Mouse (Mus musculus): ENCODE data around the gene Pfkfb3.

Pfkfb3 gene

GRCm38 (mm10) chr2:11553471-11554400 is at the start of gene Pfkfb3:
Pfkfb3 (minus strand) TSS chr2:11554077.
- peak; percentile 40 for DNase-seq (ENCODE audit: low spot score)

GRCm38 (mm10) chr2:11602506-11603489 is 48.9 kb upstream of the Pfkfb3 start:
- DNase-seq (ENCODE audit: low spot score), result peak; percentile 88

DNA sequence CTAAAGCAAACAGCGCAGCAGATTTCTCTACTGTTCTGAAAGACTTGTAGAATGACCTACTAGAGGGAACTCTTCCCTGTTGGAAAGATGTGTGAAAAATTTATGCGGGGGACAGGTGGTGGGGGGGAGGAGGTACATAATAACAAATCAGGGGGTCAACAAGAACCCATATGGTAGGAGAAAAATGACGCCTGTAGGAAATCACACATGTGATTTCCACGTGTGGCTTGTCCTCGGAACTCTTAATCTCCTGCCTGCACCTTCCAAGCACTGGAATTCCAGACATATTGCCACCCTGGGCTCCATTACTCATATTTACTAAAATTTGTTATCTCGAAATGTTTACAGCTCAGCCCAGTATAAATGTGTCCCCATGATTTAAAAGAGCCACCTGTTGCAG is 47.9 kb upstream of the Pfkfb3 start:
- DNase-seq (ENCODE audit: low spot score), result no peak

DNA sequence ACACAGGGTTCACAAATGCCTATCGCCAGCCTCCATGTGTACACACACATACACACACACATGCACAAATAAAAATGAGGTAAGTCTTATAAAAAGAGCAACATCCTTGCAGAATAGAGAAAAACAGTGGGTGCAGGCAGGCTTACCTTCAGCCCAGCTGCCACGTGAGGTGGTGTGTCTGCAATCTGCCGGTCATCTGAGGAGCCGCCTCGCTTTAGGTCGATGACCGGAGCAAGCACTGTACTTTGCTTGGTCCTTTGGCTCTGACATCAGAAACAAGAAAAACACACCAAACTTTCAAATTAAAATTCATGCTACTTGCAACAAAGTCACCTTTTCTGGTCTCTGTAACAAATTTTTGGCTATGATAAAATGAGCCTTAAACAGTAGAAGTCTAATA is 44.0 kb upstream of the Pfkfb3 start:
- no peak for DNase-seq (ENCODE audit: low spot score)

GRCm38 (mm10) chr2:11596690-11597089 is 42.8 kb upstream of the Pfkfb3 start:
- no peak for DNase-seq (ENCODE audit: low spot score)

GRCm38 (mm10) chr2:11587996-11588395 is 34.1 kb upstream of the Pfkfb3 start:
- no peak for DNase-seq (ENCODE audit: low spot score)

GRCm38 (mm10) chr2:11579399-11579798 is 25.5 kb upstream of the Pfkfb3 start:
- no peak for DNase-seq (ENCODE audit: low spot score)

DNA sequence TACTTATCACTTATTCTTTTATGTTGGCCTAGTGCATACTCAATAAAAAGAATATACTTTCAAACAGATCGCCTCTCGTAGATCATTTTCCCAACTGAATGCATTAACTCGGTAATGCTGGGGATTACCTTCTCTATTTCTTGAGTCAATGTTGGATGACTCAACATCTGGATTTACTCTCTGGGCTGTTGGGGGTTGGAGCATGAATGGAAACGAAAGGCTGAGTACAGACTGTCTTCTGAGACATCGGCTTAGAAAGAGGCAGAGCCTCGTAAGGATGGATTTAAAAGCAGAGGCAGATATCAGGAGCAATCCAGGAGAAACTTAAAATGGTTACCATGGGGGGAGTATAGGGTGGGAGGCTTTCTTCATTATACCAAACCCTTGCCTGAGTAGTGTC is 24.3 kb upstream of the Pfkfb3 start:
- DNase-seq (ENCODE audit: low spot score), result no peak

DNA sequence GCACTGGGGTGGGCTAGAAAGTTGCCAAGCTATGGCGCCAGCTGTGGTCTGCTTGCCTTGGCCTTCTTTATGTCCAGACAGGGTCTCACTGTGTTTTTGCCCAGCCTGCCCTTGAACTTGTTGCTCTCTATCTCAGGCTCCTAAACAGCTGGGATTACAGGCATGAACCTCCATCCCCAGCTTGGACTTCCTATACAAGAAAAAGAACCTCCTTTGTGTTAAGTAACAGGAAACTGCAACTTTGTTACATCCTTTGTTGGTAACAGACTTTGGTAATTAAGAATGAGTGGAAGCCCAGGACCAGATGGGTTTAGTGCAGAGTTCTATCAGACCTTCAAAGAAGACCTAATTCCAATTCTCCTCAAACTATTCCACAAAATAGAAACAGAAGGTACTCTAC is 19.8 kb upstream of the Pfkfb3 start:
- no peak for DNase-seq (ENCODE audit: low spot score)

GRCm38 (mm10) chr2:11571004-11571535 is 17.2 kb upstream of the Pfkfb3 start:
- no peak for DNase-seq (ENCODE audit: low spot score)

GRCm38 (mm10) chr2:11568471-11568870 is 14.6 kb upstream of the Pfkfb3 start:
- DNase-seq (ENCODE audit: low spot score), result no peak

DNA sequence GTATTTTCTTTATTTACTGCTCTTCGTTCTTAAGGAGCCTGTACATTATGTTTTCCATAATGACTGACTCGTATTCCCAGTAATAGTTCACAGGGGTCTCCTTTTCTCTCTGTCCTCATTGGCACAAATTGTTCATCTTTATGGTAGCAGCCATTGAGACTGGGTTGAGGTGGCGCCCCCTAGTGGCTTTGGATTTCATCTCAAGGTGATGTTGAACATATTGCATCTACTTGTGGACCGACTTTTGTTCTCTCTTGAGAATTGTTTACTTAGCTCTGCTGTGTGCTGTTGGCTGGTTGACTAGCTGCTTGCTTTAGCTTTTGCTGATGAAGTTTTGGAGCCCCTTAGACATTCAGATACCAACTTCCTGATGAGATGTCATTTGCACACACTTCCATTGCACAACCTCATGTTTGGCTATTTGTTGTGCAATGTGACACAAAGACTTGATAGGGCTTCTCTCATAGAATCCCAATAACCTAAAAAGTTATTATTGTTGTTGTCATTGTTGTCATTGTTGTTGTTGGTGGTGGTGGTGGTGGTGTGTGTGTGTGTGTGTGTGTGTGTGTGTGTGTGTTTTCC is 14.0 kb upstream of the Pfkfb3 start:
- DNase-seq (ENCODE audit: low spot score), result no peak

- no peak for DNase-seq (ENCODE audit: low spot score)
Measured at GRCm38 (mm10) chr2:11566898-11567297, 13.0 kb upstream of the Pfkfb3 start.

GRCm38 (mm10) chr2:11566241-11566640 is 12.4 kb upstream of the Pfkfb3 start:
- DNase-seq (ENCODE audit: low spot score), result no peak

- DNase-seq (ENCODE audit: low spot score), result no peak
Measured at GRCm38 (mm10) chr2:11564768-11565167, 10.9 kb upstream of the Pfkfb3 start.

DNA sequence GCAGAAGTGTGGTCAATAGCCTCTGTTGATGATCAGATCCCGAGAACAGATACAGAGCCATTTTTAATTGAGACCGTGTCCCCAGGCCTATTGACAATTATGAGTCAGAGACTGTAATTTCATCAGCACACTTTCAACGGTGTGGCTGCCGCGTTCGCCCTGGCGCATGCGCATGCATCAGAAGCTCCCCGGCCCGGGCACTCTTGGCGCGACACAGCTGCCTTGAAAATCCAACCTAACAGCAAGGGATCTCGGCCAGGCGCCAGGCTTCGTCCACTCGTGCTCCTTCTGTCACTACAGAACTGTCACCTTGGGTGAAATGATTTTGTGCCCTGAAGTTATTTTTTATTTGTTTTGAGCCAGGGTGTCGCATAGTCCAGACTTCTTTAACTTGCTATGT is 9.4 kb upstream of the Pfkfb3 start:
- DNase-seq (ENCODE audit: low spot score), result no peak

GRCm38 (mm10) chr2:11558654-11559053 is 4.8 kb upstream of the Pfkfb3 start:
- no peak for DNase-seq (ENCODE audit: low spot score)

DNA sequence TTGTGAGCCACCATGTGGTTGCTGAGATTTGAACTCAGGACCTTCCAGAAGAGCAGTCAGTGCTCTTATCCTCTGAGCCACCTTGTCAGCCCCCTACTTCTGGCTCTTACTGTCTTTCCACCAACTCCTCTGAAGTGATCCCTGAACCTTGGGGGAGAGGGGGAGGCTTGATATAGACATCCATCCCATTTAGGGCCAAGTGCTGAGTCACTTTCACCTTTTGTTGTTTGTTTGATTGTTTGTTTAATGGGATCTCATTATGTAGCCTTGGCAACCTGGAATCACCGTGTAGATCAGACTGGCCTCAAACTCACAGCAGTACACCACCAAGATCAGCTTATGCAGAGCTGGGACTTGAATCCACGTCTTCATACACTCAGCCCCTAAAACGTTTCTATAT is 3.4 kb upstream of the Pfkfb3 start:
- no peak for DNase-seq (ENCODE audit: low spot score)

- DNase-seq (ENCODE audit: low spot score), result no peak
Measured at GRCm38 (mm10) chr2:11555316-11555715, 1.4 kb upstream of the Pfkfb3 start.

DNA sequence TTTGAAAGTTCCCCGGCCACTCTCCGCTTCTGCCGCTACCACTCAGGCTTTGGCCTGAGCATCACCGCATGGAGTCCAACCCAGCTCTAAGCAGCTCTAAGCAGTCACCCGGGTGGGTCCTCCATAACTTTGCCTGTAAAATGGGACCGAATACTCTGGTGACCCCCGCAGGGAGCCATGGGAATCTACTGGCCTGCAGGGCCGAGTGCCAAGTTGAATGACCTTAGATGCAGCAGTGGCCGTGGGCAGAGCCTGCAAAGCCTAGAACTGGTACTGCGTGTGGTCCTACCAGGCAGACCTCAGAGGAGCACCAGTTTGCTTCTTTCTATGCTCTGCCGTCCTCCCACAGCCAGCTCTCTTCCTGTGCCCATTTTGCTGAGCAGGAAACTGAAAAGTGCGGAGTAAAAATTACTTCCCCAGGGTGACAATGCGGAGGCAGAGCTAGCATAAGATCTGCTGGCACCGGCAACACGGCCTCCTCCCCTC is 868 bp downstream of the Pfkfb3 start:
- DNase-seq (ENCODE audit: low spot score), result no peak

DNA sequence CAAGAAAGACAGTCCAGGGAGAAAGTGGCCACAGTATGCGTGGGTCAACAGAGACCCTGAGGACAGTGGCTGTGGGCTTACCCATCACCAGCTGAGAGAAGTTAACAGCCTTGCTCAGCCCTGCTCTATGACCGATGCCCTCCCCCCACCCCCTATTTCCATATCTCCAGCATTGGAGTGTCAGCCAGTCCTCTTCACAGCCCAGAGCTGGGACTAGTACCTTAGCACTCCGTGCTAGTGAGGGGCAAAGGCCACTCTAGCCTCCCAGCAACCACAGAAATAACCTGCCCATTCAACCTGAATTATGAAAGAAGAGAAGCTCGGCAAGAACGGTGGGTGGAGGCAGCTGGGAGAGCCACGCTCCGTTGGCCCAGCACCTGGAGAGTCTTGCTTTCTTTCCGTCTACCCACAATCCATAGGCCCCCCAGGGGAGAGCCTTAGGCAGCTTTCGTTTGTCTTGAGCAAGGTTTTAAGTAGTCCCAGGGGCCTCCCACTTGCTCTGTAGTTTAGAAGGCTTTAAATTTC is 1.5 kb downstream of the Pfkfb3 start:
- no peak for DNase-seq (ENCODE audit: low spot score)

DNA sequence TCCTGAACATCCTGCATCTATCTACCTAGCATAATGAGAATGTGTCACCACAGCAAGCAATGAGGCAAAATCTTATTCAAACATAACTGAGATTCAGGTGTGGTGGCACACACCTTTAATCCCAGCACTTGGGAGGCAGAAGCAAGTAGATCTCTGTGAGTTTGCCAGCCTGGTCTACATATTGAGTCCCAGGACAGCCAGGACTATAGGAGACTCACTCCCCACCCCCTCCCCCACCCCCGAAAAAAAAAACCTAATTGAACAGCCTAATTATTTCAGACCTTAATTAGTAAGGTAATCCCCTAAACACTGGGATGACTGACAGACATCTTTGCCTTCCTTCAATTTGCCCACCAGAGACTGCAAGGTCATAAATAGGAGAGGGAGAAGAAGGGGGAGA is 2.2 kb downstream of the Pfkfb3 start:
- DNase-seq (ENCODE audit: low spot score), result no peak

Data from ovary, postnatal 10 days (tissue).